In the genomic region with DNA sequence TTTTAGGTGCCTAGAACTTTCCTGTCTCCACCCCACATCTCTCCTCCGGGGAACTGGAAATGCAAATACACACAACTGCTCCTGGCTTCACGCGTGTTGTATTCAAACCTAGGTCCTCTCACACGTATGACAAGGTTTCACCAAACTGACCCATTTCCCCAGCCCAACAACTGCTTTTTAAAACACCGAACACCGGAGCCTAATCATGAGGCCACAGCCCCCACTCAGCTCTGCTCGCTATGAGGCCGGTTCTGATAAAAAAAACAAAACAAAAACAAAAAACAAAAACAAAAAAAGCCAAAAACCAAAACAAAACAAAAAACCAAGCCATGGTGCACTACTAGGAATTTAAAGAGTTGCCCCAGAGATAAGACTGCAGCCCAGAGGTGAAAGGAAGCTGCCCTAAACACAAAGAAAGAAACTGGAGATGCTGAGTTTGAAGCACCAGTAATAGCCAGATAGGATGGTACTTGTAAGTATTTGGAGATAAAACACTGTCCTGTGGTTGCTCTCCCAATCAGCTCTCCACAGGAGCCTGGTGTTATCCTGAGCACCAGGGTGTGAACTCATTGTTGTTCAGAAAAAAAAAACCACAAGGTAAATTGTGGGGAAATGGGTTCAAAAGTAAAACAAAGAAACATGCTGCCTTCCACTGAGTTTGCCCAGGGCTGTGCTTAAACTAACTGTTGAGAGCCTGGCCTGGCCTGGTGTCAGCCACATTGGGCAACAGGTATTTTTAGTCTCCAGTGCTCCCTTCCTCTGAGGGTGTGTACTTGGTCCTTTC, we compare ENCODE assay signal across 20 mouse cellular contexts. TPM values are rescaled to one million over a fixed set of nuclear protein-coding genes. Genes with fewer than 3 reads are reported as not detected.
"Had no signal": no experiment of that assay in that cellular context is flagged by ENCODE, and none has a peak within 500 bp of the region (broad histone marks: within the 10 kb centered on the region; RNA-seq: fewer than 3 reads in every experiment).

No protein-coding gene starts in this region.

RNA-seq across cellular contexts. Expression of a gene that starts 7.2 kb away (rescaled TPM):
- total RNA-seq: megakaryocyte, adult 5-6 weeks; monocyte, adult 5-6 weeks; neutrophil, adult 5-6 weeks had no signal
- polyA plus RNA-seq: midbrain, embryonic 11.5 days; neural tube, embryonic 12.5 days; testis, adult 2 months had no signal

RNA-seq across cellular contexts. Expression of a gene that starts 43.3 kb away (rescaled TPM):
- total RNA-seq: layer of hippocampus, adult 8-10 months; layer of hippocampus, postnatal 14 days; left cerebral cortex, adult 18-20 months; left cerebral cortex, postnatal 10 days; left cerebral cortex, postnatal 4 days; megakaryocyte, adult 5-6 weeks; monocyte, adult 5-6 weeks; neutrophil, adult 5-6 weeks had no signal
- polyA plus RNA-seq: intestine, embryonic 16.5 days; kidney, adult 2 months; kidney, embryonic 15.5 days; large intestine, adult 2 months; limb, embryonic 13.5 days; lung, embryonic 16.5 days; midbrain, embryonic 11.5 days; midbrain, embryonic 15.5 days; neural tube, embryonic 12.5 days; testis, adult 2 months; thymus, adult 2 months; urinary bladder, adult 2 months had no signal
